Mouse (Mus musculus) heart, adult 2 months (tissue): Measurements from ENCODE around the gene Fam160b1.

ENCODE experiments used
- CTCF ChIP-seq: fragments of 200-600 bp; IDR thresholded peaks from 2 replicates; pipeline ENCODE4 v1.8.1; 2022; ENCODE audit warnings: antibody characterized with exemption, mild to moderate bottlenecking, moderate library complexity
- EP300 ChIP-seq: fragments of 200-500 bp; IDR thresholded peaks from 2 replicates; pipeline ENCODE4 v1.6.1; 2011; ENCODE audit warnings: low read depth, low read length, control low read depth; ENCODE audit not compliant: insufficient read depth
- POLR2A ChIP-seq: fragments of 200-500 bp; IDR thresholded peaks from 2 replicates; pipeline ENCODE4 v1.6.1; 2011; ENCODE audit warnings: mild to moderate bottlenecking, low read depth, low read length, control low read depth; ENCODE audit not compliant: insufficient read depth

DNA sequence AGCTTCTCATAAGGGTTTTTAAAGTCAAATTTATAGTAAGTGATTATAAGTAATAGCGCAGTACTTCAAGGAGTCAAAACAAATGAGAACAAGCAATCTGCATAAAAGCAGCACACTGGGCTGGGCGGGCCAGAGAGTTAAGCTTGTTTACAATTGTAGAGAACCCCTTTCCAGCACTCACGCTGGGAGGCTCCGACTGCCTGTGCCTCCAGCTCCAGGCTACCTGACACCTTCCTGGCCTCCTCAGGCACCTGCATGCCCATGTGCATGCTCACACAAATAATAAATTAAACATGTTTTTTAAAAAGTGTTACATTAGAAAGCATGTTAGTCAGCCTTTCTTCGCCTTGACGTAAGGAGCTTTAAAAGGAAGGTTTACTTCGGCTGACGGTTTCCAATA lies 25.3 kb upstream of the Fam160b1 start:
- no peak for TF ChIP-seq EP300
- no peak for TF ChIP-seq CTCF
- no peak for TF ChIP-seq POLR2A
